9 mouse cellular contexts compared by ENCODE assay signal in genomic region chr19:10333545-10334252, GRCm38 (mm10). TPM values are rescaled to one million over a fixed set of nuclear protein-coding genes. Genes with fewer than 3 reads are reported as not detected.
A peak's percentile ranks its signal among the peaks of the same experiment; 100 is the strongest.
DNase-seq lines count a peak whose midpoint lies in the region; ATAC-seq and TF ChIP-seq lines count a peak whose summit lies in the region.
"Had no signal": no experiment of that assay in that cellular context is flagged by ENCODE, and none has a peak within 500 bp of the region (broad histone marks: within the 10 kb centered on the region; RNA-seq: fewer than 3 reads in every experiment).

No protein-coding gene starts in this region.

- H3K4me1 ChIP-seq in ES-Bruce4 (ENCODE audit: control insufficient read depth, insufficient read depth, low read length) = no peaks in the 10 kb centered on the region
- H3K4me1 ChIP-seq in embryonic facial prominence, embryonic 11.5 days (ENCODE audit: control insufficient read depth, insufficient read depth, low read length) = no peaks in the 10 kb centered on the region
- no peaks in the 10 kb centered on the region for H3K4me1 ChIP-seq in heart, postnatal 0 days (ENCODE audit: control insufficient read depth, insufficient read depth)
- H3K4me1 ChIP-seq in lung, adult 2 months (ENCODE audit: control insufficient read depth, insufficient read depth, low read length) = no peaks in the 10 kb centered on the region
- peaks cover 5% of the 10 kb centered on the region; the same call in 1 of the 2 replicates for H3K4me1 ChIP-seq in olfactory bulb, adult 2 months (ENCODE audit: control insufficient read depth, insufficient read depth, low read length)
- H3K4me1 ChIP-seq: limb, embryonic 13.5 days had no signal

- H3K27ac ChIP-seq in ES-Bruce4 (ENCODE audit: insufficient read depth, low read length) = no peak overlapping the region
- H3K27ac ChIP-seq in embryonic facial prominence, embryonic 11.5 days (replicated peaks; ENCODE audit: low read depth, low read length) = no peak overlapping the region
- no peak overlapping the region for H3K27ac ChIP-seq in heart, postnatal 0 days (ENCODE audit: low read depth)
- no peak overlapping the region for H3K27ac ChIP-seq in olfactory bulb, adult 2 months (ENCODE audit: insufficient read depth, low read depth, low read length)
- H3K27ac ChIP-seq: limb, embryonic 13.5 days had no signal

- no peak overlapping the region for H3K9ac ChIP-seq in ES-Bruce4 (ENCODE audit: low read depth, poor library complexity, severe bottlenecking)
- no peak overlapping the region for H3K9ac ChIP-seq in embryonic facial prominence, embryonic 11.5 days (replicated peaks; ENCODE audit: low read length)
- H3K9ac ChIP-seq in heart, postnatal 0 days (replicated peaks; ENCODE audit: low read depth, low read length) = no peak overlapping the region
- H3K9ac ChIP-seq: limb, embryonic 13.5 days had no signal

- DNase-seq in adrenal gland, postnatal 25 days = peak; percentile 57
- peak; percentile 83 for DNase-seq in embryonic facial prominence, embryonic 11.5 days (ENCODE audit: low spot score)
- peak; percentile 73 for DNase-seq in heart, postnatal 0 days (ENCODE audit: low spot score)
- peak; percentile 59 to 72 for DNase-seq in kidney, postnatal 25 days
- DNase-seq in lung, adult 2 months = peak; percentile 57
- DNase-seq in thymus, postnatal 4 days = peak; percentile 64

- H3K36me3 ChIP-seq in ES-Bruce4 (ENCODE audit: control insufficient read depth, insufficient read depth, low read length, poor library complexity, severe bottlenecking) = no peaks in the 10 kb centered on the region
- H3K36me3 ChIP-seq in embryonic facial prominence, embryonic 11.5 days (replicated peaks; ENCODE audit: control insufficient read depth, insufficient read depth, low read depth, low read length) = no peaks in the 10 kb centered on the region
- H3K36me3 ChIP-seq in heart, postnatal 0 days (replicated peaks; ENCODE audit: control insufficient read depth, insufficient read depth, low read length) = no peaks in the 10 kb centered on the region
- H3K36me3 ChIP-seq: limb, embryonic 13.5 days had no signal

- H3K9me3 ChIP-seq in ES-Bruce4 (replicated peaks; ENCODE audit: control insufficient read depth, insufficient read depth, low read length, poor library complexity, severe bottlenecking) = no peaks in the 10 kb centered on the region
- no peaks in the 10 kb centered on the region for H3K9me3 ChIP-seq in embryonic facial prominence, embryonic 11.5 days (replicated peaks; ENCODE audit: control insufficient read depth, low read length)
- H3K9me3 ChIP-seq in heart, postnatal 0 days (replicated peaks; ENCODE audit: control insufficient read depth, low read length) = no peaks in the 10 kb centered on the region
- H3K9me3 ChIP-seq: limb, embryonic 13.5 days had no signal

- no peaks in the 10 kb centered on the region for H3K27me3 ChIP-seq in ES-Bruce4 (ENCODE audit: control insufficient read depth, insufficient read depth, low read length, poor library complexity, severe bottlenecking)
- H3K27me3 ChIP-seq in embryonic facial prominence, embryonic 11.5 days (ENCODE audit: control insufficient read depth, insufficient read depth, low read length) = peaks cover 2% of the 10 kb centered on the region
- H3K27me3 ChIP-seq in heart, postnatal 0 days (ENCODE audit: control insufficient read depth, insufficient read depth, low read length) = peaks cover 6% of the 10 kb centered on the region; the same call in 1 of the 2 replicates

- TF ChIP-seq POLR2A in ES-Bruce4 (IDR thresholded peaks at IDR 0.05; ENCODE audit: insufficient read depth, low read length) = no peak
- no peak for TF ChIP-seq POLR2A in lung, adult 2 months (IDR thresholded peaks at IDR 0.05; ENCODE audit: borderline replicate concordance, extremely low read depth, low read depth, low read length)
- TF ChIP-seq POLR2A in olfactory bulb, adult 2 months (IDR thresholded peaks at IDR 0.05; ENCODE audit: insufficient read depth, low read depth, low read length) = no peak

- TF ChIP-seq EP300 in ES-Bruce4 (IDR thresholded peaks at IDR 0.05; ENCODE audit: insufficient read depth, low read depth, low read length) = no peak
- TF ChIP-seq EP300 in heart, postnatal 0 days (IDR thresholded peaks at IDR 0.05; ENCODE audit: low read depth) = no peak

- peak; percentile 92 for TF ChIP-seq CTCF in ES-Bruce4 (IDR thresholded peaks at IDR 0.05; ENCODE audit: low read depth, low read length)
- TF ChIP-seq CTCF in heart, postnatal 0 days (IDR thresholded peaks at IDR 0.05; ENCODE audit: low read depth) = peak; percentile 96
- peak; percentile 91 for TF ChIP-seq CTCF in lung, adult 2 months (IDR thresholded peaks at IDR 0.05; ENCODE audit: insufficient read depth, low read length)
- peak; percentile 74; the same call in 1 of the 2 replicates for TF ChIP-seq CTCF in olfactory bulb, adult 2 months (IDR thresholded peaks at IDR 0.05; ENCODE audit: insufficient read depth, low read depth, low read length)

- H3K4me2 ChIP-seq in embryonic facial prominence, embryonic 11.5 days (ENCODE audit: low read depth, low read length) = no peak overlapping the region
- H3K4me2 ChIP-seq in heart, postnatal 0 days (ENCODE audit: low read depth, low read length) = no peak overlapping the region
- H3K4me2 ChIP-seq: limb, embryonic 13.5 days had no signal

- no peak overlapping the region for H3K4me3 ChIP-seq in ES-Bruce4 (ENCODE audit: low read depth, low read length)
- no peak overlapping the region for H3K4me3 ChIP-seq in embryonic facial prominence, embryonic 11.5 days (ENCODE audit: low read depth, low read length)
- no peak overlapping the region for H3K4me3 ChIP-seq in heart, postnatal 0 days (ENCODE audit: low read depth, low read length)
- no peak overlapping the region for H3K4me3 ChIP-seq in lung, adult 2 months (replicated peaks; ENCODE audit: extremely low read depth, low read depth, low read length)
- H3K4me3 ChIP-seq in olfactory bulb, adult 2 months (ENCODE audit: insufficient read depth, low read depth, low read length) = no peak overlapping the region
- H3K4me3 ChIP-seq: limb, embryonic 13.5 days had no signal

- WGBS in embryonic facial prominence, embryonic 11.5 days = 38% methylated on average over 9 of the region's 9 CpGs
- 39% methylated on average over 9 of the region's 9 CpGs for WGBS in heart, postnatal 0 days
- WGBS in lung, adult 2 months = 36% methylated on average over 9 of the region's 9 CpGs
- 32% methylated on average over 9 of the region's 9 CpGs for WGBS in olfactory bulb, adult 2 months

- ATAC-seq in embryonic facial prominence, embryonic 11.5 days (replicated peaks; ENCODE audit: insufficient number of reproducible peaks, low FRiP score, low TSS enrichment, low read depth) = peak; percentile 68; the same call in 1 of the 2 replicates
- ATAC-seq in heart, postnatal 0 days (ENCODE audit: insufficient read depth, low read depth) = peak; percentile 80

RNA-seq across cellular contexts. Expression of gene Dagla, which starts 29.0 kb away (rescaled TPM):
- polyA plus RNA-seq in ES-Bruce4 (2011; ENCODE audit: insufficient read depth, insufficient read length, low read depth, missing spikeins) = 1.2 and 1.6 TPM in 2 replicates
- 5.5 and 7.3 TPM in 2 replicates for total RNA-seq in adrenal gland, postnatal 25 days (2021)
- 0.98 and 1.3 TPM in 2 replicates for polyA plus RNA-seq in embryonic facial prominence, embryonic 11.5 days (2014; fragmentation: Nextera tagmentation; extraction: Ambion mirVana)
- total RNA-seq in heart, postnatal 0 days (2014; rRNA removed; ENCODE audit: low replicate concordance) = 0.92 and 1.4 TPM in 2 replicates
- 0.52 and 0.60 TPM in 2 replicates for polyA plus RNA-seq in heart, postnatal 0 days (2015; fragmentation: Nextera tagmentation; extraction: Ambion mirVana)
- polyA plus RNA-seq in lung, adult 2 months (2012; rRNA removed) = 15.3 TPM in 2 replicates
- polyA plus RNA-seq in olfactory bulb, adult 2 months (2012; ENCODE audit: insufficient read depth, insufficient read length, low replicate concordance, missing spikeins) = not detected in 2 replicates

RNA-seq across cellular contexts. Expression of gene Syt7, which starts 55.2 kb away (rescaled TPM):
- polyA plus RNA-seq in ES-Bruce4 (2011; ENCODE audit: insufficient read depth, insufficient read length, low read depth, missing spikeins) = 4.1 and 4.9 TPM in 2 replicates
- total RNA-seq in adrenal gland, postnatal 25 days (2021) = 21.6 and 27.9 TPM in 2 replicates
- 2.2 and 2.7 TPM in 2 replicates for polyA plus RNA-seq in embryonic facial prominence, embryonic 11.5 days (2014; fragmentation: Nextera tagmentation; extraction: Ambion mirVana)
- 5.0 and 6.0 TPM in 2 replicates for total RNA-seq in heart, postnatal 0 days (2014; rRNA removed; ENCODE audit: low replicate concordance)
- polyA plus RNA-seq in heart, postnatal 0 days (2015; fragmentation: Nextera tagmentation; extraction: Ambion mirVana) = 0.78 and 0.96 TPM in 2 replicates
- polyA plus RNA-seq in lung, adult 2 months (2012; rRNA removed) = 10.9 and 11.7 TPM in 2 replicates
- 69.0 TPM in 1 of 2 replicates, not detected in the other for polyA plus RNA-seq in olfactory bulb, adult 2 months (2012; ENCODE audit: insufficient read depth, insufficient read length, low replicate concordance, missing spikeins)
